Mouse (Mus musculus) c-Kit-positive CD71-positive TER-119-negative erythroid progenitor cells, embryonic 14.5 days (primary cell): ENCODE measurements around the gene Sh3pxd2a.

Experiments used
- DNase-seq: peaks from one replicate; pipeline ENCODE4 v3.0.0-alpha.2; 2013; ENCODE audit warnings: low read depth

The Sh3pxd2a gene

GRCm38 (mm10) chr19:47279372-47279771, 184.8 kb downstream of the Sh3pxd2a start:
- no peak for DNase-seq

GRCm38 (mm10) chr19:47276730-47277129, 187.5 kb downstream of the Sh3pxd2a start:
- no peak for DNase-seq

- DNase-seq = no peak
These were observed 193.7 kb downstream of the Sh3pxd2a start for GRCm38 (mm10) chr19:47270520-47270919.

- no peak for DNase-seq
These were observed 194.5 kb downstream of the Sh3pxd2a start for GRCm38 (mm10) chr19:47269729-47270128.

GRCm38 (mm10) chr19:47267066-47267465, 197.1 kb downstream of the Sh3pxd2a start:
- DNase-seq = no peak

GRCm38 (mm10) chr19:47266070-47266801, 198.0 kb downstream of the Sh3pxd2a start:
- no peak for DNase-seq

GRCm38 (mm10) chr19:47264322-47265092, 199.7 kb downstream of the Sh3pxd2a start:
- peak; percentile 13 for DNase-seq

GRCm38 (mm10) chr19:47263621-47264020, 200.6 kb downstream of the Sh3pxd2a start:
- DNase-seq = no peak

- no peak for DNase-seq
These were observed 203.0 kb downstream of the Sh3pxd2a start for GRCm38 (mm10) chr19:47261196-47261595.

- no peak for DNase-seq
These were observed 204.6 kb downstream of the Sh3pxd2a start for GRCm38 (mm10) chr19:47259581-47259980.

- no peak for DNase-seq
These were observed 208.3 kb downstream of the Sh3pxd2a start for GRCm38 (mm10) chr19:47255919-47256318.

- DNase-seq = no peak
These were observed 209.2 kb downstream of the Sh3pxd2a start for GRCm38 (mm10) chr19:47255036-47255435.

GRCm38 (mm10) chr19:47253053-47253628, 211.1 kb downstream of the Sh3pxd2a start:
- DNase-seq = no peak

- DNase-seq = no peak
These were observed 213.3 kb downstream of the Sh3pxd2a start for GRCm38 (mm10) chr19:47250931-47251330.

- DNase-seq = no peak
These were observed 215.2 kb downstream of the Sh3pxd2a start for GRCm38 (mm10) chr19:47248906-47249568.

- no peak for DNase-seq
These were observed 215.9 kb downstream of the Sh3pxd2a start for GRCm38 (mm10) chr19:47248296-47248695.

- DNase-seq = no peak
These were observed 216.4 kb downstream of the Sh3pxd2a start for GRCm38 (mm10) chr19:47247791-47248190.

- no peak for DNase-seq
These were observed 218.7 kb downstream of the Sh3pxd2a start for GRCm38 (mm10) chr19:47245512-47245911.

GRCm38 (mm10) chr19:47242227-47242626, 222.0 kb downstream of the Sh3pxd2a start:
- DNase-seq = no peak

GRCm38 (mm10) chr19:47240957-47241356, 223.2 kb downstream of the Sh3pxd2a start:
- no peak for DNase-seq

GRCm38 (mm10) chr19:47240076-47240475, 224.1 kb downstream of the Sh3pxd2a start:
- no peak for DNase-seq

GRCm38 (mm10) chr19:47233087-47233486, 231.1 kb downstream of the Sh3pxd2a start:
- DNase-seq = no peak
